In the genomic region with DNA sequence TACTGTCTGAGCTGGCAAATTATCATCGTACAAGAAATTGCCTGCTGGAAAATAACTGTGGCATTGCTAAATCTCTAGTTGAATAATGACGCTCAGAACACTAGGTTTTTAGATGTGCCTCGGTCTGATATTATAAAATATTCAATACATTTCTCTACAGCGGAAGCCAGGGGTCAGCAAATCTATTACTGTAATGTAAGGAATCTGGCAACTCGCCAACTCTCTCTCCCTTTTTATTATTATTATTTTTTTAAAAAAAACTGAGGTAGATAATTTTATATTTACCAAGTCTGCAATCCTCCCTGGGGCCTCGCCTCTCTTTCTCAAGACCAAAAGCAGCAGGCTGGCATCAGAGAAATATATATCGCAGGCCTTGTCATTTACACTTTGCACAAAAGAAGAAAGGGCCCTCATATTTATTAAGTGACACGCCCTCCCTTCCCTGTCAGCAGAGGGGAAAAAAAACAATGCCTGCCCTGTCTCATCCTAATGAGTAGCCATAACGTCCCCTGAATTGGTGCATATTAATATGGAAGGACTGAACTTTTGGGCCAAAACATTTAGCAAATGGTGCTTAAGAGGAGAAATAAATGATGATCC, we compare ENCODE assay signal across 12 mouse cellular contexts.
DNase-seq lines count a peak whose midpoint lies in the region; ATAC-seq and TF ChIP-seq lines count a peak whose summit lies in the region.
"Had no signal": no experiment of that assay in that cellular context is flagged by ENCODE, and none has a peak within 500 bp of the region (broad histone marks: within the 10 kb centered on the region; RNA-seq: fewer than 3 reads in every experiment).

No protein-coding gene starts in this region.

- no peak overlapping the region for H3K4me2 ChIP-seq in forebrain, embryonic 15.5 days (replicated peaks)
- no peak overlapping the region for H3K4me2 ChIP-seq in forebrain, postnatal 0 days (ENCODE audit: low read depth)
- no peak overlapping the region for H3K4me2 ChIP-seq in neural tube, embryonic 12.5 days (replicated peaks)

- no peaks in the 10 kb centered on the region for H3K27me3 ChIP-seq in forebrain, embryonic 15.5 days
- H3K27me3 ChIP-seq in forebrain, postnatal 0 days (ENCODE audit: insufficient read depth, low read length) = no peaks in the 10 kb centered on the region
- H3K27me3 ChIP-seq in neural tube, embryonic 12.5 days (replicated peaks) = no peaks in the 10 kb centered on the region

- TF ChIP-seq CTCF in forebrain, postnatal 0 days (IDR thresholded peaks at IDR 0.05; ENCODE audit: low read depth) = no peak
- no peak for TF ChIP-seq CTCF in left cerebral cortex, adult 2 months (IDR thresholded peaks at IDR 0.05)
- TF ChIP-seq CTCF in embryonic fibroblast, embryonic 13.5 days (IDR thresholded peaks at IDR 0.05; ENCODE audit: borderline replicate concordance, insufficient read depth, low read length) = no peak

- peaks cover 31% of the 10 kb centered on the region for H3K4me1 ChIP-seq in forebrain, embryonic 15.5 days
- H3K4me1 ChIP-seq in forebrain, postnatal 0 days (ENCODE audit: insufficient read depth) = peaks cover 13% of the 10 kb centered on the region; the same call in 1 of the 2 replicates
- H3K4me1 ChIP-seq in embryonic fibroblast, embryonic 13.5 days (ENCODE audit: control insufficient read depth, insufficient read depth, low read length) = peaks cover 25% of the 10 kb centered on the region
- H3K4me1 ChIP-seq in neural tube, embryonic 12.5 days = peaks cover 34% of the 10 kb centered on the region

- intact Hi-C loops in left cerebral cortex, adult 2 months (cut with DNase I) = no loop called here
- intact Hi-C loops in left cerebral cortex, postnatal 25 days (cut with DNase I) = no loop called here

- no peak for TF ChIP-seq POLR2A in embryonic fibroblast, embryonic 13.5 days (IDR thresholded peaks at IDR 0.05; ENCODE audit: low read depth, low read length)

- no peak overlapping the region for H3K4me3 ChIP-seq in forebrain, embryonic 15.5 days
- H3K4me3 ChIP-seq in forebrain, postnatal 0 days (ENCODE audit: low read depth, low read length) = no peak overlapping the region
- no peak overlapping the region for H3K4me3 ChIP-seq in left cerebral cortex, adult 2 months
- H3K4me3 ChIP-seq in embryonic fibroblast, embryonic 13.5 days (ENCODE audit: insufficient read depth, low read length) = no peak overlapping the region
- no peak overlapping the region for H3K4me3 ChIP-seq in neural tube, embryonic 12.5 days

- no peaks in the 10 kb centered on the region for H3K9me3 ChIP-seq in forebrain, embryonic 15.5 days
- H3K9me3 ChIP-seq in forebrain, postnatal 0 days (ENCODE audit: low read length) = no peaks in the 10 kb centered on the region
- no peaks in the 10 kb centered on the region for H3K9me3 ChIP-seq in neural tube, embryonic 12.5 days

- no peak for DNase-seq in forebrain, postnatal 0 days
- DNase-seq in left cerebral cortex, adult 2 months (ENCODE audit: extremely low spot score in 1 of 2, low spot score in 2 of 2) = no peak
- DNase-seq in left cerebral cortex, postnatal 25 days (ENCODE audit: low spot score in 2 of 2) = no peak
- no peak for DNase-seq in right cerebral cortex, postnatal 36 days (ENCODE audit: low spot score in 2 of 2)
- DNase-seq in cerebellum, postnatal 4 days (ENCODE audit: low spot score in 2 of 2) = no peak
- DNase-seq: adrenal gland, postnatal 36 days; B cell, adult 2 months; right cerebral cortex, postnatal 14 days had no signal

- WGBS in forebrain, embryonic 15.5 days = 47% methylated on average over 9 of the region's 9 CpGs
- 46% methylated on average over 9 of the region's 9 CpGs for WGBS in forebrain, postnatal 0 days
- WGBS in neural tube, embryonic 12.5 days = 45% methylated on average over 9 of the region's 9 CpGs

- no peaks in the 10 kb centered on the region for H3K36me3 ChIP-seq in forebrain, embryonic 15.5 days
- H3K36me3 ChIP-seq in forebrain, postnatal 0 days (ENCODE audit: insufficient read depth) = no peaks in the 10 kb centered on the region
- H3K36me3 ChIP-seq in neural tube, embryonic 12.5 days = no peaks in the 10 kb centered on the region

- ATAC-seq in forebrain, embryonic 15.5 days (replicated peaks) = no peak
- ATAC-seq in forebrain, postnatal 0 days = no peak
- ATAC-seq in neural tube, embryonic 12.5 days (ENCODE audit: low FRiP score, low read depth) = no peak
- ATAC-seq: intestine, postnatal 0 days had no signal

- H3K27ac ChIP-seq in forebrain, embryonic 15.5 days (replicated peaks) = 0 out of 2 replicates have a peak overlapping the region, but pooled peaks have one; percentile 2
- H3K27ac ChIP-seq in forebrain, postnatal 0 days (ENCODE audit: low read depth, low read length) = no peak overlapping the region
- peak overlapping the region; percentile 36; the same call in 1 of the 2 replicates for H3K27ac ChIP-seq in left cerebral cortex, adult 2 months
- peak overlapping the region; percentile 88 for H3K27ac ChIP-seq in embryonic fibroblast, embryonic 13.5 days (ENCODE audit: insufficient read depth, low read length)
- peak overlapping the region; percentile 23; the same call in 1 of the 2 replicates for H3K27ac ChIP-seq in neural tube, embryonic 12.5 days

- no peak overlapping the region for H3K9ac ChIP-seq in forebrain, embryonic 15.5 days (replicated peaks)
- H3K9ac ChIP-seq in forebrain, postnatal 0 days = no peak overlapping the region
- H3K9ac ChIP-seq in neural tube, embryonic 12.5 days = no peak overlapping the region
